Mouse (Mus musculus) MEL (cell line): ENCODE results near the gene Cyp2f2.

Experiments
- CHD1 ChIP-seq: IDR thresholded peaks from 2 replicates; pipeline ENCODE4 v1.6.1; 2012; ENCODE audit warnings: low read depth, mild to moderate bottlenecking, inconsistent platforms, low read length, improper control_type of control experiment
- CTCF ChIP-seq, 3 experiments: IDR thresholded peaks in 2 of 3; conservative IDR thresholded peaks in 1 of 3; 2 replicates each; pipeline ENCODE4 v1.5.1; 2011 to 2012; ENCODE audit warnings: low read length in 3 of 3, low read depth in 2 of 3, mild to moderate bottlenecking in 2 of 3, improper control_type of control experiment in 1 of 3, inconsistent platforms in 1 of 3, mixed read lengths in 1 of 3, moderate library complexity in 1 of 3; ENCODE audit not compliant: control insufficient read depth in 1 of 3, insufficient read depth in 1 of 3, poor library complexity in 1 of 3, severe bottlenecking in 1 of 3
- E2F4 ChIP-seq: IDR thresholded peaks from 2 replicates; pipeline ENCODE4 v1.6.1; 2011; ENCODE audit warnings: low read depth, low read length, improper control_type of control experiment, borderline replicate concordance
- NELFE ChIP-seq: IDR thresholded peaks from 2 replicates; pipeline ENCODE4 v1.6.1; 2011; ENCODE audit warnings: low read depth, low read length, improper control_type of control experiment
- ZNF384 ChIP-seq: IDR thresholded peaks from 2 replicates; pipeline ENCODE4 v1.6.1; 2012; ENCODE audit warnings: low read depth, mild to moderate bottlenecking, inconsistent platforms, low read length, improper control_type of control experiment

GRCm38 (mm10) chr7:27092038-27092703 is 27.5 kb upstream of the Cyp2f2 start:
- no peak for TF ChIP-seq NELFE
- TF ChIP-seq ZNF384 = no peak
- TF ChIP-seq CHD1 = no peak
- no peak for TF ChIP-seq CTCF (IDR thresholded peaks at IDR 0.05 in 2 of 3, conservative IDR thresholded peaks at IDR 0.05 in 1 of 3; ENCODE audit: control insufficient read depth in 1 of 3, insufficient read depth in 1 of 3, low read depth in 2 of 3, low read length in 3 of 3, poor library complexity in 1 of 3, severe bottlenecking in 1 of 3)
- no peak for TF ChIP-seq E2F4
